Mouse (Mus musculus) colon, adult 2 months (tissue): ENCODE measurements around the gene Nudt2. TPM values are rescaled to one million over a fixed set of nuclear protein-coding genes. Genes with fewer than 3 reads are reported as not detected.

Source experiments
- polyA plus RNA-seq: library from polyadenylated mRNA; depleted of rRNA; stranded (reverse); fragments of >200 nt; gene quantifications from 2 replicates; pipeline ENCODE4 v1.2.3, GENCODE M21; 2012; rRNA removed

Nudt2 gene
- 9.8 and 11.4 TPM in 2 replicates for polyA plus RNA-seq

DNA sequence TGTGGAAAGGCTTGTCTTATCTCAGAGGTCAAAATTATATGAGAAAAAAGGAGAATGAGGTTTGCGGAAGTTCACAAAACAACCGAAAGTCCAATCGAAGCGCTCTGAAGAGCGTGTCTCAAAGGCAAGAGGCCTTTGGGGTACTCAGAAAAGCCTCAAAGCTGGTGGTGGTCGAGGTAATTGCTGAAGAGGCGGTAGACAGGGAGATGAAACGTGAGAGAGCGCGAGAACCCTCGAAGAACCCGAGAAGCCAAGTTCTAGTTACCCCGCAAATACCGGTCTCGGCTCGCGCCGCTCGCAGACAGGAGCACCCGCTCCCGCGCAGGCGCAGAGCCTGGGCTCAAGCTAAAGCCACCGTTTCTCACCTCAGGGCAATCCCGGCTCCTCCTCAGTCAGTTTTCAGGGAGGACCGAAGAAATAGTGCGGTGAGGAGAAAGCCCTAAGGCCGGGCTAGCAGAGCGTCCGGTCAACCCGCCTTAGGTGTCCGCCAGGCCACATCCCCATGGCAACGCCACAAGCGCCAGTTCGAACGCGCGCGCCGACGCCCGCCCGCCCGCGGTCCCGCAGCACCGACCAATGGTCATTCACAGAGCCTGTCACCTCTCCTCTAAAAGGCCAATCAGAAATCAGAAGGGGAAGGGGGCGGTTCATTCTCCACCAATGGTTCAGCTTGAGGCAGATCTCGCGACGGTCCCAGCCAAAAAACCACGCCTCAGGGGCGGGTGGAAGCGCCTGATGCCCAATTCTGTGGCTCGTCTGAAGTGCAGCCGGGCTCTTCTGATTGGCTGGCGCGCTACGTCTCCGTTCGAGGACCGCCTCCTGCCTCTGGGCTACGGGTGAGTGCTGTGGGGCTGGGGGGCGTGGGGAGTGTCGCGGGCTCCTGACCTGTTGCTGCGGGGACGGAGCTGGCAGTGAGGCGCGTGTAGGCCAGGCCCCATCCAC lies at the start of gene Nudt2, which contains the start of gene Kif24:
Gene Nudt2 (plus strand): TSS at position 807 of the 942 bp plus-strand sequence.
Gene Kif24 (minus strand): TSS at position 543 of the 942 bp plus-strand sequence.

DNA sequence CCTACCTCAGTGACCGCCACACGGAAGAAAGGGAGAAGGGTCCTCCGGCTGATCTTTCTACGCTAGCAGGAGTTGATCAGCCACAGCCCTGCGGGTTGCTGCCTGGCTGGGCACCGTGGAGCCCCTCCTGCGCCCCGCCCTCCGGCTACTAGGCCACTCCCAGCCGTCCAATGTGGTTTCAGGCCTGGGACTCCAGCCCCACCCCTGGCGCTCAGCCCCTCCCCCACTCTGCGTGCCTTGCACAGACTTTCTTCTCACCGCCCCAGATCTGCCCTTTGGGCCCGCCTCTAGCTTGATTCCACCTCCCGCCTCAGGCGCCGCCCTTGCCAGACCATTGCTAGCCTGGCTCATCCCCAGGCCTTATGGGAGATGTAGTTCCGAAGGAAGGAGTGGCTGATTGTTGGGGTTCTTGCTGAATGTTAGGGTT lies 38.0 kb downstream of the Nudt2 start, which contains the start of gene AI464131:
Gene AI464131 (minus strand): TSS at position 91 of the 427 bp plus-strand sequence.

GRCm38 (mm10) chr4:41517233-41517632 lies 52.3 kb downstream of the Nudt2 start, which contains the start of gene 1110017D15Rik:
Gene 1110017D15Rik, minus strand, starts transcription at chr4:41517333.

Other genes starting within 250 kb of the Nudt2 start
- 77.6 and 78.5 TPM in 2 replicates for gene Ubap2, start 190.0 kb upstream of the Nudt2 start, polyA plus RNA-seq
- gene Dcaf12, start 150.3 kb upstream of the Nudt2 start, polyA plus RNA-seq: 20.4 and 29.3 TPM in 2 replicates
- gene Ubap1, start 116.2 kb upstream of the Nudt2 start, polyA plus RNA-seq: 21.7 and 22.6 TPM in 2 replicates
- 1.3 and 1.6 TPM in 2 replicates for gene Kif24, start 264 bp upstream of the Nudt2 start, polyA plus RNA-seq
- 11.0 and 12.8 TPM in 2 replicates for gene AI464131, start 37.9 kb downstream of the Nudt2 start, polyA plus RNA-seq
- 0.23 TPM in 1 of 2 replicates, not detected in the other for gene 1110017D15Rik, start 52.2 kb downstream of the Nudt2 start, polyA plus RNA-seq
- gene Fam219a, start 104.4 kb downstream of the Nudt2 start, polyA plus RNA-seq: 19.3 and 21.6 TPM in 2 replicates
- gene Dnaic1, start 104.6 kb downstream of the Nudt2 start, polyA plus RNA-seq: 10.2 and 10.7 TPM in 2 replicates
- 30.3 and 41.0 TPM in 2 replicates for gene Enho, start 175.2 kb downstream of the Nudt2 start, polyA plus RNA-seq
- gene Cntfr, start 231.9 kb downstream of the Nudt2 start, polyA plus RNA-seq: 2.7 and 3.0 TPM in 2 replicates
- 80.8 and 101 TPM in 2 replicates for gene Il11ra1, start 234.8 kb downstream of the Nudt2 start, polyA plus RNA-seq
- 71.4 and 75.4 TPM in 2 replicates for gene Rpp25l, start 248.4 kb downstream of the Nudt2 start, polyA plus RNA-seq